Mouse (Mus musculus): ENCODE data around the gene Cks2.

- TF ChIP-seq CTCF (IDR thresholded peaks at IDR 0.05; ENCODE audit: control insufficient read depth, insufficient read depth, low read length): no peak
- no peak for TF ChIP-seq POLR2A (IDR thresholded peaks at IDR 0.05; ENCODE audit: borderline replicate concordance, control insufficient read depth, low read depth, low read length)
These were observed 43.7 kb downstream of the Cks2 start for GRCm38 (mm10) chr13:51688688-51689087.

All from bone marrow, adult 2 months (tissue).